Mouse (Mus musculus) left cerebral cortex, postnatal 10 days (tissue): ENCODE data around the gene Dnah7a. TPM values are rescaled to one million over a fixed set of nuclear protein-coding genes. Genes with fewer than 3 reads are reported as not detected.
"Not testable (repeated sequence)": the region's sequence is repeated elsewhere in the genome, so short reads cannot be mapped to it uniquely, and the experiment has no call there.

Experiments used
- DNase-seq, 2 experiments: peaks; one replicate each; pipeline ENCODE4 v3.0.0; 2021 to 2022; ENCODE audit warnings: low spot score in 2 of 2, mixed read lengths in 1 of 2; ENCODE audit errors: extremely low spot score in 1 of 2
- intact Hi-C: fragments of 180-260 bp; cut with DNase I; formaldehyde crosslinking; loops from one replicate; pipeline ENCODE4 v1.15.1; 2025
- total RNA-seq, 2 experiments: library from RNA; stranded (reverse); gene quantifications; 2 replicates each; pipeline ENCODE4 v1.2.3; 2021

Dnah7a gene
- total RNA-seq, 2 experiments from 2014 or later = 7.2 to 7.4 TPM

DNA sequence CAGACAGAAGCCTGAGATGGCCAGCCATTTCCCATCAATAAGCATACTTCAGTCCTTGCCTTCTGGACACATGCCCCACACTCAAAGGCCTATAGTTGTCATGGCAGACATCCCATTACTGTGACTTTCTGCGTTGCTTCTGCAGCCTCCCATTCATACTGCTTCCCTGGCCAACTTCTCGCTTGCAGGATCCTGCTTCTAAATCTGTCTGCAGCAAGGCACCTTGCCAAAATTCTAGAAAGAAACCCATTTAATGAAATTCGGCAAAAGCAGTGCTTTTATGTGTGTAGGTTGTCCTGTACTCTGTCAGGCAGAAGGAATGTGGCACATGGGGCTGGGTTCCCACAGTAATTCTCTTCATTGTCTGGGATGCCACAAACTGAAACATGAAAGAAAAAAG is 6.8 kb upstream of the Dnah7a start:
- intact Hi-C loops = not testable (repeated sequence)

DNA sequence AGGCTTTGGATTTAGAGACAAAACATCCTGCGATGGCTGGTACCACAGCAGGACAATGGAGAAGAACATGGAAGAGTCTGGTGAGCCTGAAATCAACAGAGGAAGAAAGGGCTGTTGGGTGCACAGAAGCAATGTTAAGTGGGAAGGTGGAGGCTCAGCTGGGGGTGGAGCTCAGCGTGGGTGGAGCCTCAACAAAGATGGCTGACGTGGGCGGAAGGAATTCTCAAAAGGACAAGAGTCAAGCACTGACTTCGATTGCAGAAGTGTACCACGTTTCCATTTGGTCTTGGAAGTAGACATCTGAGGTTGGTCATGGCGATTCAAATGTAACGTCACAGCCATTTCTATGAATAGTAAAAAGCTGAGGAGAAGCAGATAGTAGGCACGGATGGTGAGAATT is 4.5 kb upstream of the Dnah7a start:
- no peak for DNase-seq
- intact Hi-C loops = no loop called here

More for the DNA sequence above, 6.8 kb upstream of the Dnah7a start:
- peak in 1 of 2 experiments; percentile 16 for DNase-seq

DNA sequence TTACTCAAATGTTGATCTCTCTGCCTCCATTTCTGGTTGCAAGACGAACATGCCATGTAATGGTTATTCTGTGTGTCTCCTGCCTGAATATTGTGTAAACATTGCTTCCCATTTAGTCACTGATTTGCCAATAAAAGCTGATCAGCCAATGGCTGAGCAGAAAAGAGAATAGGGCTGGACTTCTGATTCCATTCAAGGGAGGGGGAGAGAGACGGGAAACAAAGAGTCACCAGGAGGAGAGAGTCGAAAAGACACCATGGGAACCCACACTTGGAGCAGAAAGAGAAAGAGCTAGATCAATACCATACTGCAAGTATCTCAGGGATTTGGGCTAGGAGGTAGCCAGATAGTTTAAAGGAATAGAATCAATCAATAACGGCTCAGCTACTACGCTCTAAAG is 3.0 kb upstream of the Dnah7a start:
- intact Hi-C loops, DNase-seq: not testable (repeated sequence)

DNA sequence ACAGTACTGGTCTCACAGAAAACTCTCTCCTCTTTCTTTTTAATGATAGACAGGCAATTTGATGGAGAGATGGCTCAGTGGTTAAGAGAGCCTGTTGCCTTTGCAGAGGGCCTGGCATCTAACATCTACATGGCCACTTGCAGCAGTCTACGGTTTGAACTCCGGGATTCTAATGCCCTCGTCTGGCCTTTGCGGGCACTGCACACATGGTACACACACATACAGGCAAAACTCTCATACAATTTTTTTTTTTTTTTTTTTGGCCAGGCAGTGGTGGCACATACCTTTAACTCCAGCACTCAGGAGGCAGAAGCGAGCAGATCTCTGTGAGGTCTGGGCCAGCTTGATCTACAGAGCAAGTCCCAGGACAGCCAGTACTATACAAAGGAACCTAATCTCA is 2.4 kb downstream of the Dnah7a start:
- intact Hi-C loops = no loop called here
- no peak for DNase-seq

DNA sequence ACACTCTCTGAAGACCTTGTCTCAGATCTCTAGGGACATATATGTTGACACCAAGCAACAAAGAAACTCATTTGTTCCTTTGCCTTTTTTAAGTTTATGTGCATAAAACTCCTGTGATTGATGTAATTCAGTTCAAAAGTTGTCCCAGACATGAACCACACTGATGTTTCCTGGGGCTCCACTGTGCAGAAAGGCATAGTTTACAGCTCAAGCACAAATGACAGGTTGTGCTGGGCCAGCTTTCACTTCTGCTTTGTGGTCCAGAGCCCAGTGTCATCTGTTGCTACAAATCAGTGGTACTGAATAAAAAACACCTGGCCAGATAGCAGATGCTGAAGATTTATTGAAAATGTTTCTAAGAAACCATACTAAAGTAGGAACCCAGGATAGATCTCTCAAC is 42.3 kb downstream of the Dnah7a start:
- intact Hi-C loops, DNase-seq: not testable (repeated sequence)

DNA sequence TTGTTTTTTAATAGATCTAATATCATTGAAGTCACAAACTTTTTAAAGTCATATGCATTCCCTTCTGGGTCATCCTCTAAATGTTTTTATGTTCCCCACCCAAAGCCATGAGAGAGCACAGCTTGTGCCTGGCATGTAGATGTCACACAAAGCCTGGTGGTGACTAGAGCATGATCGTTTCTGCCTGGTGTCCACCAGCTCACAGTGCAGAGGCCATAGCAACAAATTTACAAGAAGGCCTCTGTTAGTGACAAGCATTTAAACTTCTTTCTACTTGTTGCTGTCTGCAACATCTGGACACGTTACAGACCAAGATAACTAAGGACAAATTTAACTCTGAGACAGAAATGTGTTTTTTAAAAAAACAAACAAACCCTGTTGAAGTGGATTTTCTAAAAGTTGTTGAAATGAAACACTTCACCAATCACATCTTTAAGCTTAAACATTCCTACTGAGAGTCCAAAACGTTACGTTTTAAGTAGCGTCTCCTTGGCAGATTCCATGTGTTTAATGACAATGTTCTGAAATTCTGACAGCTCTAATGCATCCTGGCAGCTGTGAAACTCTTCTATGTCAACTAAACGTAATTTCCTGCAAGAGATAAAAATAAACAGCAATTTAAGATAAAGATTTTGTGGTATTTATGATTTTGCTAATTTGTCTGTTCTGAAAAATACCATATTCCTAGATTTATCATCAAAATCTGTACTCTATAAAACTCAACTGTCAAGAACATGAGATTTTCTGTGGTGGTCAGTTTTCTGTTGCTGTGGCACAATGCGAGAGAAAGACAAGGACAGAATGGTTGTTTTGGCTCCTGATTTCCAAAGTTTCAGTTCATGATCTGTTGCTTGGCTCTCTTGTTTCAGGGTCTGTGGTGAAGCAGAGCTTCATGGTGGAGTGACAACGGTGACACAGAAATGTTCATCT is 66.5 kb downstream of the Dnah7a start:
- intact Hi-C loops = no loop called here

DNA sequence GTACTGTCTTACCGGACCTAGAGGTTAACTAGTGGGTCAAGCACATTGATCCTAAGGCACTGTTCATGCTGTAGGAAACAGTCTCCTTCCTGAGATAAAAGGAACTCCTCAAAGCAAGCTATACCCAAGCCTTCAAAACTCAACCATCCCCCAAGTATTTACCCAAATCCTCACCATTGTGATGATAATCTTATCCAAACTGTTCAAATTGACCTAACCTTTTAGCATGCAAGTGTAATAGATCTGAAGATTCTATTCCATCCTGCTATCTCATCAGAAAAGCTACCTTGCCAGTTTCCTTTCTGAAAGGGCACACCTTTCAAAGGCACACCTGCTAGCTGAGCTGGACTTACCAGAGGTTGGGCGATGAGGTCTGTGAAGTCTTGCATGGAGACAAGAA is 70.9 kb downstream of the Dnah7a start:
- intact Hi-C loops = not testable (repeated sequence)

More for the DNA sequence above, 66.5 kb downstream of the Dnah7a start:
- DNase-seq = no peak

DNA sequence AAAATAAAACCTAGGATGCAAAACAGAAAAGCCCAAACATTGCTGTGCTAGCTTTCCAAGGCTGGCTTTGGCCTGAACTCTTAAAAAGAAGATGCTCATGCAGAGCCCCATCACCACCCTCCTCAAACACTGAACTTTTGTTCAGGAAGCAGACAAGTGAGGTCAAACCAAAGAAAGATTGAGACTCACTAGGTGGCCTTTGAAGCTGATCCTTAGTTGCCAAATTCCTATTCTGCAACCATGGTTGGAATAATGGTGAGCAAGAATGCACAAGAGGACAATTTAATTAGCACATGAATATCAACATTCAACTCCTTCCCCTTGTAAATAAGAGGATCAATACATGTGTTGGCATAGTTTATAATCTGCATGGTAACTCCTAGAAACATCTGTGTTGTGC is 74.5 kb downstream of the Dnah7a start:
- intact Hi-C loops, DNase-seq: not testable (repeated sequence)

More for the DNA sequence above, 70.9 kb downstream of the Dnah7a start:
- DNase-seq = not testable (repeated sequence)

DNA sequence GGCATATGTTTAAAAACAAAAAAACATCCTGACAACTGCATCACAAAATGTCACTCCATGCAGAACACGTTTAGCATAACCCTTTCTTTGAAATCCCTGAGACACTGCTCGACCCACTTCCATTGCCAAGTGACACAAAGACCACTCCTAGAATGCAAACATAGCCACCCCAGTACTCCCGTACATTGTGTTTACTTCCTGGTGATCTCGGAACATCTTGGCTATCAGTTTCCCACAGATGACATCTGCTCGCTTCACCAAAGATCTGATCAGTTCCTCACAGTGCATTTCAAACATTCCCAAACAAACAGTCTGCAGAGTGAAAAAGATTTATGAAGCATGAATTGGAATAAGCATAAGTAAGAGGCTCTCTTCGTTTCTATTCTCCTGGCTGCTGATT is 76.6 kb downstream of the Dnah7a start:
- DNase-seq = no peak
- intact Hi-C loops = no loop called here

DNA sequence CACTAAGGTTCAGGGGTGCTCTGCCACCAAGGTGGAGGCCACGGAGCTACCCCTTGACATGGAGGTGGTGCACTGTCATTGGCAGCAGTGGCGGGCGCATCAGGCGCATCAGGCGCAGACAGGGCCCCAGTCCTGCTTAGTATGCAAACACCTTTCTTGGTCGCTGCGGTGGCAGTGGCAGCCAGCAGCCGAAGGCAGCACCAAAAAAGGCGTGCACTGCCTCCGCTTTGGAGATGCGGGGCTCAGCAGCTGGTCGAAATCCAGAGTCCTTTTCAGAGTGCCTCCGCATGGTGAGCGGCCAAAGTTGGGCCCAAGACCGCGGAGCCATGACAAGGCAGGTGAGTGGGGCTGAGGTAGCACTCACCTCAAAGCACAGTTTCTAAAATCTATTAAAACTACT is 93.1 kb downstream of the Dnah7a start:
- intact Hi-C loops = no loop called here
- DNase-seq = no peak

DNA sequence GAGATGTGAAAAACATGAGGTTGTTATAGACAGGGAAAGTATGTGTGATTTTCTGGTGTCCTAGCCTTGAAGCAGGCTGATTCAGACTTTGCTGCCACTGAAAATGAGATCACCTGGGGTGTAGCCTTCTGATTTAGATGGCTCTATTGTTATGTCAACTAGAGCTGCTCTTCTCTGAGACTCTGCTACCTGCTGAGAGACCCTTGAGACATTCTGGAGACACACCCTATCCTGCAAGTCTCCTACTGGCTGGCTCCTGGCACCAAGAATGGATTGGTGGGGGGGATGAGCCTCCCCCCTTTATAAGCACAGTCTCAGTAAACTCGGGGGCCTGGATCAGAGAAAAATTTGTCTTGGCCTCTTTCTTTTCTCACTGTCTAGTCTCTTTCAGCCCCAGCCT is 125.3 kb downstream of the Dnah7a start:
- DNase-seq, intact Hi-C loops: not testable (repeated sequence)

DNA sequence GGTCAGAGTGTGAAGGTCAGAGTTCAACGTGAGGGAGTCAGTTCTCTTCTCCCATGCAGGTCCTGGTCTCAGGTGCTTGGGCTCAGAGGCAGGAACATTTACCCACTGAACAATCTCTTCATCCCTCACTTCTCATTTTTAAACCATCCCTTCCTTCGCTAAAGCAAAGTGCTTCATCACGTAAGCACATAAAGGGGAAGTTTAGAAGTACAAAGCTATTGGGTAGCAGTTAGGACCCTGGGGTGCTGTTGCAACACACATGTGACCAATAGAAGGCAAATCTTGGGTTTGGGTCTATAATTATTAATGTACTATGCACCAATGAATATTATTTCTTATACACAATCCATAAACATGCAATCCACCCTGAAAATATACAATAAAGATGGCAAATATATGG is 148.7 kb downstream of the Dnah7a start:
- DNase-seq, intact Hi-C loops: not testable (repeated sequence)

DNA sequence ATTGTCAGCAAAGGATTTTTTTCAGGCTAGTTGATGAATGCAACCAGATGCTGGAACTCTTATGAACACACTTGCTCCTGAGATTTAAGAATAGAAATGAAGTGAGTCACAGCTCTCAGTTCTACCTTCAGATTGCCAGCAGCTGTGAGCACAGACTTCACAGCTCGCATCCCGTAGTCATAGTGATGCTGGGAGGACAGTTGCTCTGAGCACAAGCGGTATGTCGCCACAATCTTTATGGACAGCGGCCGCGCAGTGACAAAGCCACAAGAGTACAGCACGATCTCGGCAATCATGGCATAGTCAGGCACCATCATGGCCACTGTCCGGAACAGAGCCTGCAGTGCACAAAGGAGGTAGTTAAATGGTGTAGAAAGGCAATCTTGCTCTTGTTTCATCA is 159.6 kb downstream of the Dnah7a start:
- intact Hi-C loops = not testable (repeated sequence)
- DNase-seq = peak in 1 of 2 experiments; percentile 3

DNA sequence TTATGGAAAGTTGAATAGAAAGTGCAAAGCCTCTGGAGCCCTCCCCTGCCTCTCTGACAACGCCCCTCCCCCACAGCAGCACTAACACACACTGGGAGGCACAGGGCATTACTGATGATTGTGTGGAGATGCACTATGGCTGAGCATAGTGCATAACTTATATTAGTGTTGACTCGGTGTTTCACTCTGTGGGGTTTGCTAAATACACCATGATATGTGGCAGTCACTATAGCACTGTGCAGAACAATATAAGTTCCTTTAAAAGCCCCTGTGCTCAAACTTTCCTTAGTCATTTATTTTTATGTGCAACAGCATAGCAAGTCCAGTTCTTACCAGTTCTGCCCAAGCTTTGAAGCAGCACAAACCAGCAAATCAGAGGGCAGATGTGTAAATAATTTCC is 168.2 kb downstream of the Dnah7a start:
- intact Hi-C loops, DNase-seq: not testable (repeated sequence)

DNA sequence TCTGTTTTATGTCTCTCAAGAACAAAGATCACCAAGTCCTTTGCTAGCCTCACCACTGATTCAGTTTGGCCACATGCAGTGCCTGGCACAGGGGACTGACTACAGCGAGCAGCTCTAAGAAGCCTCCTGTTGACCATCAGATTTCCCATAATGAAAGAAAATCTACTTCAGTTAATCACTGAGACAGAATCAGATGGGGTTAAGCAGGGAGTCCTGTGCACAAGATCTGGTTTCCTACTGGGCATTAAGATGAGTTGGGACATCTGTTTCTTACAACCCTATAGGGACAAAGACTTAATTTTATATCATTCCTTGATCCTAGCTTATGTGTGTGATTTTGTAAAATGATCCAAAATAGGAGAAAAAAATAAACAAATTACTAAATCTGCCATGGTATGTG is 171.8 kb downstream of the Dnah7a start:
- intact Hi-C loops, DNase-seq: not testable (repeated sequence)

DNA sequence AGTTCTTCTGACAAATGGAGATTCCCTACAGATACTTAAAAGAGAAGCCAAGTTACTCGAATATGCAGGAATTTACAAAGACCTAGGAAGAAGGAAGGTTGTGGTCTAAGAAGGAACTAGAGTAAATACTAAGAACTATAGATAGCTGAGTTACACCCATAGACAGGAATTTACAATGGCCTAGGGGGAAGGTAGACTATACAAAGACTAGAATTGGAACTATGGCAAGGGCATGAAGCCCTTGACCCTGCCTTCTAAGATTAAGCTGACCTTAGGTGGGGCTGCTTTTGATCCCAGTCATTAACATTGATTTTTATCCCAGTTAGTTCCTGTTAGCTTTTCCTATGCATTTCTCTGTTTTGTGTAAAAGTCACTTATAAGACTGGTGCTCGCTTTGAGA is 180.6 kb downstream of the Dnah7a start:
- intact Hi-C loops, DNase-seq: not testable (repeated sequence)

DNA sequence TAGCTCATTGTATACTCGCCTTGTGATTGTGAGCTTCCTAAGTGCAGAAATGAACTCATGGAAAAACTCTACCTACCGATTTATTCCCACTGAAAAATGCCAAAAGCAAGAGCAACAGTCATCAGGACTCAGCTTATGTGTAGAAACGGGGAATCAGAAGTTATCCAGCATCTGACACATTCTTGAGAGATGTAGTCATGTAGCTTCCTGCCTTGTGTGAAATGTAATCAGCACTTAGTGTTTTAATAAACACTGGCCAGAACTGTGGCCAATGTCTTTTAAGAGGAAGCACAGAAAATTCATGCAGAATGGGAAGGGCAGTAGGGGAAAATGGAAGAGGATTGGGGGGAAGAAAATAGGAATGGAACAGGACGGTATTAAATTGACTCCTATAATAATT is 232.9 kb downstream of the Dnah7a start:
- intact Hi-C loops = no loop called here
- no peak for DNase-seq

DNA sequence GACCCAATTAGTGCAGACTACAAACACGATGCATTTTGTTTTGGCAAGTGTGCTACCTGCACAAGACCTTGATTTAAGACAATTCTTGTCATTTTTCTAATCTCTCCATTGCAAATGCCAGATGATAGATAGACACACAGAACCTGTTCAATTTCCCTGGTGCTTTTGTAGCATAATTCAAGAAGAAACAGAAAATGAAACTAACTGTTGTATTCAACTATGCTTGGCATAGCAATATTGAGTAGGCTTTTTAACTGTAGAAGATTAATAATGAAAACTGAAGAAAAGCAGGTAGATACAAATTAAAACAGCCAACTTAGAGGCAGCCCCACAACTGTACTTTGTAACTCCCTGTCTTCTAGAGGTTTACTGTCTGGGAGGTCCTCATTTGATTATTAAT is 234.5 kb downstream of the Dnah7a start:
- intact Hi-C loops, DNase-seq: not testable (repeated sequence)

DNA sequence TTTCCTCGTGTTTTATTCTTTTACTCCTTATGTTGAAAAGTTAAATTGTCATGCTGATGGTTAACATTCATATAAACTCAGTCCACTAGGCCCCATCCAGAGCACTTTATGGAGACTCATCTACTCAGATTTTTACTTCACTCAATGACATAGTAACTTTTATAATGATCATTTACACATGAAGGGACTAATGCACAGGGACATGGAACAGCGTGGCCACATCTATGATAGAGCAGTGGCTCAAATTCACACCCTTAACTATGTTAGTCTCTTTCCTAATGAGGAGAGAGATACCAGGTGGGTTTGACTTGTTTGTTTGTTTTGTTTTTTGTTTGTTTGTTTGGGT is 239.3 kb downstream of the Dnah7a start:
- intact Hi-C loops = no loop called here
- no peak for DNase-seq

DNA sequence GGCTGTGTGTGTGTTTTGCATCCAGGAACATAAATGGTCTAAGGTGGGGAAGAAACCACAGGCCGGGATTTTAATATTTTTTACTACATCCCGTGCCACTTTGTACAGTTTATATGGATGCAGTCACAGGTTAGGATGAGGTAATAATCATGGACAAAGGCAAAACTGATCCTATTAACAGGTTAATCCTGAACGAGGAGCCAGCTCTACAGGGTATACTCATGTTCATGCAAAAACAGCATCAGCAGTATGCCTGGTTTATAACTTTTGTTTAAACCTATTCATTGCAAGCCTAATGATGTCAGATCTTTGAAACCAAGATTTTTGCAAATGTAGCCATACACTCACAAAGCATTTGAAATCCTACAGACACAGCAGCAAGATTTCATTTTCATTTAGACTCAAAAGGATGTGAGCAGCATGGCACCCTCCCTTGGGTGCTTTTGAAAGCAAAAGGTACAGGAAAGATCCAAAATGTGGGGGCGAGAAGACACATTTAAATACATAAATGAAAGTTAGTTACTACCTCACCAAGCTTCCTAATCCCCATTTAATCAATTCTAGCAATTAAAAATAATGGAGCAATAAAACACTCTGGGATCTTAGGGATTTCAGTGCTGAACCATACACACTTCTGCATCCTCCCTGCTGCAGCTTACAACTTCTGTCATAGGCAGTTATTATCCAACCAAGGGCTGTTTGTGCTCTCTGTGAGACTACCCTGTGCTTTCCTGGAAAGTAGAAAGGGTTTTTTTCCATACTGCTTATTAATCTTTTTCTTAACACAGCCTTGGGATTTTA is 239.9 kb downstream of the Dnah7a start:
- intact Hi-C loops, DNase-seq: not testable (repeated sequence)
